Mouse (Mus musculus): ENCODE measurements around the gene Tulp1. TPM values are rescaled to one million over a fixed set of nuclear protein-coding genes. Genes with fewer than 3 reads are reported as not detected.

Gene Tulp1
- polyA plus RNA-seq, 1 experiment from 2014 or later: 3.3 TPM

GRCm38 (mm10) chr17:28352018-28352417 is 13.0 kb downstream of the Tulp1 start:
- no peak for ATAC-seq (ENCODE audit: low FRiP score, low TSS enrichment)
- WGBS: 37% methylated on average over 11 of the region's 11 CpGs
- no peak for DNase-seq (ENCODE audit: low spot score)

GRCm38 (mm10) chr17:28351353-28351890 is 13.6 kb downstream of the Tulp1 start:
- no peaks in the 10 kb centered on the region for H3K27me3 ChIP-seq (ENCODE audit: control insufficient read depth, insufficient read depth, low read length)
- peak overlapping the region; percentile 88 for H3K4me3 ChIP-seq (ENCODE audit: low read depth, low read length)
- peak overlapping the region; percentile 86 for H3K9ac ChIP-seq (ENCODE audit: low read length)
- WGBS: 1% methylated on average over 23 of the region's 29 CpGs
- peaks cover 4% of the 10 kb centered on the region; the same call in 1 of the 2 replicates for H3K4me1 ChIP-seq (replicated peaks; ENCODE audit: control insufficient read depth, insufficient read depth)
- no peaks in the 10 kb centered on the region for H3K36me3 ChIP-seq (ENCODE audit: control insufficient read depth, insufficient read depth, low read length)
- peak overlapping the region; percentile 99 for H3K27ac ChIP-seq (replicated peaks)
- ATAC-seq (ENCODE audit: low FRiP score, low TSS enrichment) (no peak), DNase-seq (ENCODE audit: low spot score) (no peak)
- no peaks in the 10 kb centered on the region for H3K9me3 ChIP-seq (ENCODE audit: control insufficient read depth, low read length)
- peak overlapping the region; percentile 87 for H3K4me2 ChIP-seq (replicated peaks; ENCODE audit: low read depth)
- no peak for TF ChIP-seq CTCF (IDR thresholded peaks at IDR 0.05; ENCODE audit: low read depth)
- TF ChIP-seq EP300 (optimal IDR thresholded peaks at IDR 0.05): no peak

More at GRCm38 (mm10) chr17:28352018-28352417, 13.0 kb downstream of the Tulp1 start:
- Histone ChIP-seq H3K4me3 (ENCODE audit: low read depth, low read length) (0 out of 2 replicates have a peak overlapping the region, but pooled peaks have one; percentile 88), H3K36me3 (ENCODE audit: control insufficient read depth, insufficient read depth, low read length) (no peaks in the 10 kb centered on the region), H3K4me2 (replicated peaks; ENCODE audit: low read depth) (peak overlapping the region; percentile 87; the same call in 1 of the 2 replicates), H3K4me1 (replicated peaks; ENCODE audit: control insufficient read depth, insufficient read depth) (peaks cover 4% of the 10 kb centered on the region; the same call in 1 of the 2 replicates), H3K9me3 (ENCODE audit: control insufficient read depth, low read length) (no peaks in the 10 kb centered on the region), H3K27me3 (ENCODE audit: control insufficient read depth, insufficient read depth, low read length) (no peaks in the 10 kb centered on the region), H3K27ac (replicated peaks) (peak overlapping the region; percentile 99), H3K9ac (ENCODE audit: low read length) (no peak overlapping the region; the same call in 1 of the 2 replicates)
- TF ChIP-seq EP300 (optimal IDR thresholded peaks at IDR 0.05) (no peak), CTCF (IDR thresholded peaks at IDR 0.05; ENCODE audit: low read depth) (no peak)

GRCm38 (mm10) chr17:28350466-28351352 is 14.3 kb downstream of the Tulp1 start, which contains the start of gene Tead3:
Gene Tead3, minus strand, starts transcription at chr17:28350817.
- TF ChIP-seq EP300 (optimal IDR thresholded peaks at IDR 0.05): peak; percentile 82
- peak; percentile 45 for TF ChIP-seq CTCF (IDR thresholded peaks at IDR 0.05; ENCODE audit: low read depth)
- WGBS: under 1% methylated on average over 56 of the region's 73 CpGs
- no peaks in the 10 kb centered on the region for H3K9me3 ChIP-seq (ENCODE audit: control insufficient read depth, low read length)
- peak within 1 kb of the TSS; percentile 87 for H3K4me2 ChIP-seq (replicated peaks; ENCODE audit: low read depth)
- peak; percentile 94 for DNase-seq (ENCODE audit: low spot score)
- H3K27ac ChIP-seq (replicated peaks): peak within 1 kb of the TSS; percentile 99
- no peaks in the 10 kb centered on the region for H3K36me3 ChIP-seq (ENCODE audit: control insufficient read depth, insufficient read depth, low read length)
- H3K27me3 ChIP-seq (ENCODE audit: control insufficient read depth, insufficient read depth, low read length): no peaks in the 10 kb centered on the region
- peaks cover 10% of the 10 kb centered on the region for H3K4me1 ChIP-seq (replicated peaks; ENCODE audit: control insufficient read depth, insufficient read depth)
- H3K4me3 ChIP-seq (ENCODE audit: low read depth, low read length): peak within 1 kb of the TSS; percentile 88
- peak; percentile 83 for ATAC-seq (ENCODE audit: low FRiP score, low TSS enrichment)
- peak within 1 kb of the TSS; percentile 97 for H3K9ac ChIP-seq (ENCODE audit: low read length)

DNA sequence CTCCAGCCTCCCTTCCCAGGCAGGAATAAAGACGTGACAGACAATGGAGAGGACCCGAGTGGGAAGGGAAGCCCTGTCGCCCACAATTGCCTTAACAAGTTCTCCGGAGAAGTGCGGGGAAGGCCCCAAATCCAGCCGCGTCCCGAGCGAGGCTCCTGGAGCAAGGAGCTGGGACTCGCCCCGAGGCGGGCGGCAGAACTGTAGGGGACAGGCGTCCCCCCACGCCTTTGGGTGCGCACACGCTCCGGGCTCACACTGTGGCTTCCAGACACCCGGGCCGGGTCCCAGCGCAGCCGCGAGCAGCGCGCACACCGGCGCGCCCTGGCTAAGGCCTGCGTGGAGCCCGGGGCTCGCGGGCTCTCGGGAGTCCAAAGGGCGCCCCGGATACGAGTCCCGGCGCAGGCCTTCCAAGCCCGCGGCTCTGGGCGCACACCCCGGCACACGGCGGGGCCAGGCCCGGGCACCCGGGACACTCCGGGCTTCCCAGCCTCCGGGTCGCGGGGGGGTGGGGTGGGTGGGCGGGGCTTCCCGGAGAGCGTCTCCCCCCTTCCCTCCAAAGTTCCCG is 15.0 kb downstream of the Tulp1 start:
- Histone ChIP-seq H3K9ac (ENCODE audit: low read length) (peak overlapping the region; percentile 97), H3K4me3 (ENCODE audit: low read depth, low read length) (peak overlapping the region; percentile 88), H3K4me1 (replicated peaks; ENCODE audit: control insufficient read depth, insufficient read depth) (peaks cover 17% of the 10 kb centered on the region), H3K27me3 (ENCODE audit: control insufficient read depth, insufficient read depth, low read length) (no peaks in the 10 kb centered on the region), H3K4me2 (replicated peaks; ENCODE audit: low read depth) (peak overlapping the region; percentile 87), H3K36me3 (ENCODE audit: control insufficient read depth, insufficient read depth, low read length) (no peaks in the 10 kb centered on the region), H3K9me3 (ENCODE audit: control insufficient read depth, low read length) (no peaks in the 10 kb centered on the region), H3K27ac (replicated peaks) (peak overlapping the region; percentile 99)
- ATAC-seq (ENCODE audit: low FRiP score, low TSS enrichment) (peak; percentile 63), DNase-seq (ENCODE audit: low spot score) (peak; percentile 80)
- TF ChIP-seq CTCF (IDR thresholded peaks at IDR 0.05; ENCODE audit: low read depth) (no peak), EP300 (optimal IDR thresholded peaks at IDR 0.05) (no peak)
- under 1% methylated on average over 33 of the region's 54 CpGs for whole genome bisulfite sequencing

GRCm38 (mm10) chr17:28349264-28349880 is 15.7 kb downstream of the Tulp1 start:
- no peaks in the 10 kb centered on the region for H3K36me3 ChIP-seq (ENCODE audit: control insufficient read depth, insufficient read depth, low read length)
- no peaks in the 10 kb centered on the region for H3K27me3 ChIP-seq (ENCODE audit: control insufficient read depth, insufficient read depth, low read length)
- peak overlapping the region; percentile 97 for H3K9ac ChIP-seq (ENCODE audit: low read length)
- DNase-seq (ENCODE audit: low spot score) (peak; percentile 49), ATAC-seq (ENCODE audit: low FRiP score, low TSS enrichment) (no peak)
- H3K4me3 ChIP-seq (ENCODE audit: low read depth, low read length): peak overlapping the region; percentile 88
- TF ChIP-seq CTCF (IDR thresholded peaks at IDR 0.05; ENCODE audit: low read depth) (no peak), EP300 (optimal IDR thresholded peaks at IDR 0.05) (no peak)
- WGBS: 7% methylated on average over 12 of the region's 13 CpGs
- peak overlapping the region; percentile 99 for H3K27ac ChIP-seq (replicated peaks)
- H3K4me2 ChIP-seq (replicated peaks; ENCODE audit: low read depth): peak overlapping the region; percentile 87
- H3K4me1 ChIP-seq (replicated peaks; ENCODE audit: control insufficient read depth, insufficient read depth): peaks cover 23% of the 10 kb centered on the region
- H3K9me3 ChIP-seq (ENCODE audit: control insufficient read depth, low read length): no peaks in the 10 kb centered on the region
